Mouse (Mus musculus): ENCODE measurements around the gene Tcte1.

Gene Tcte1

GRCm38 (mm10) chr17:45548541-45549512 is 25.6 kb downstream of the Tcte1 start:
- peak in 1 of 2 experiments; percentile 49 for DNase-seq

- peak in 1 of 2 experiments; percentile 5 for DNase-seq
These were observed 26.5 kb downstream of the Tcte1 start, which contains the start of gene Tmem151b for GRCm38 (mm10) chr17:45549617-45550181. TSS of gene Tmem151b (minus strand) at chr17:45549677.

- DNase-seq: no peak
These were observed 27.0 kb downstream of the Tcte1 start for GRCm38 (mm10) chr17:45550253-45550652.

- no peak for DNase-seq
These were observed 28.1 kb downstream of the Tcte1 start for GRCm38 (mm10) chr17:45551249-45551796.

- DNase-seq: peak; percentile 85 to 87
These were observed 28.7 kb downstream of the Tcte1 start for GRCm38 (mm10) chr17:45551816-45552451.

- no peak for DNase-seq
These were observed 29.8 kb downstream of the Tcte1 start for GRCm38 (mm10) chr17:45553065-45553464.

GRCm38 (mm10) chr17:45554420-45554819 is 31.2 kb downstream of the Tcte1 start:
- peak in 1 of 2 experiments; percentile 37 for DNase-seq

GRCm38 (mm10) chr17:45555452-45556106 is 32.3 kb downstream of the Tcte1 start, which contains the start of gene Nfkbie:
TSS of gene Nfkbie (plus strand) at chr17:45555703.
- DNase-seq: peak; percentile 100

GRCm38 (mm10) chr17:45556107-45556489 is 32.9 kb downstream of the Tcte1 start:
- DNase-seq: peak in 1 of 2 experiments; percentile 62

- peak; percentile 66 to 69 for DNase-seq
These were observed 33.4 kb downstream of the Tcte1 start for GRCm38 (mm10) chr17:45556514-45557245.

GRCm38 (mm10) chr17:45557246-45557824 is 34.1 kb downstream of the Tcte1 start:
- DNase-seq: peak in 1 of 2 experiments; percentile 51

GRCm38 (mm10) chr17:45557998-45558862 is 35.0 kb downstream of the Tcte1 start:
- DNase-seq: peak; percentile 67 to 69

- DNase-seq: peak in 1 of 2 experiments; percentile 42
These were observed 36.7 kb downstream of the Tcte1 start for GRCm38 (mm10) chr17:45559732-45560525.

- DNase-seq: peak; percentile 48 to 53
These were observed 40.0 kb downstream of the Tcte1 start for GRCm38 (mm10) chr17:45563216-45563615.

GRCm38 (mm10) chr17:45563655-45564530 is 40.7 kb downstream of the Tcte1 start, which contains the start of gene Slc35b2:
TSS of gene Slc35b2 (plus strand) at chr17:45563874.
- peak; percentile 88 to 90 for DNase-seq

GRCm38 (mm10) chr17:45564531-45565084 is 41.4 kb downstream of the Tcte1 start:
- no peak for DNase-seq

GRCm38 (mm10) chr17:45565103-45565502 is 41.9 kb downstream of the Tcte1 start:
- no peak for DNase-seq

- DNase-seq: no peak
These were observed 42.8 kb downstream of the Tcte1 start for GRCm38 (mm10) chr17:45566031-45566359.
